Mouse (Mus musculus) right cerebral cortex, postnatal 10 days (tissue): ENCODE measurements around the gene Serpinb9.
A peak's percentile ranks its signal among the peaks of the same experiment; 100 is the strongest.
"Not testable (repeated sequence)": the region's sequence is repeated elsewhere in the genome, so short reads cannot be mapped to it uniquely, and the experiment has no call there.

ENCODE experiments used
- DNase-seq, 2 experiments: peaks; one replicate each; pipeline ENCODE4 v3.0.0; 2021; ENCODE audit warnings: low spot score in 2 of 2

Gene Serpinb9

GRCm38 (mm10) chr13:33003523-33004413 lies 718 bp downstream of the Serpinb9 start:
- no peak for DNase-seq

DNA sequence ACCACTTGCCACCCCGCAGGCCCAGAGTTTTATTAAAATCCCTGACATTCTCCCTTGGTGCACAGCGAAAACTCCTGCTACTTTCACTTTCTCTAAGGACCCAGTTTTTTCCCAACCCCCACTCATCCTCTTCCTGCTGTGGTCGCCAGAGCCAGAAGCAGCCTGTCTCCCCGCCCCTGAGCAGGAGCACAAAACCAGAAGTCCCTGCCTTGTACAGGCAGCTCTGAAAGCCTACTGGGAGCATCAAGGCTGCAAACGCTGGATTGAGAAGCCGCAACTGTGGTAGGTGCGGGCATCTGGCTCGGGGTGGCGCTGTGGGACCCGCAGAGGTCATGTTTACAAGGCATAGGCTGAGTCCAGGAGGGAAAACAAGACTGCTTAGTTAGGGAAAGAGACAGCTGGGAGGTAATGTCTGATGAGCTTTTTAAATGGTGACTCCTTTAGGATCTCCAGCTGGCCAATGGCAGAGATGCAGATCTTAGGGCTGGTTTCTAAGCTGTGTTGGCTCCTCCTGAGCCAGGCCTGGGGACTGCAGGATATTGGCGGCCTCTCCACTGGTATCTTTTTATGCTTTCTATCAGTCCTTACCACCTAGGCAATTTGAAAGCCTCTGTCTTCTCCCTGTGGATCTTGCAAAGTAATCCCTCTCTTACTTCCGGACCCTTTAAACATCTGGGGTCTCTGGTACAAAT lies 1.5 kb downstream of the Serpinb9 start:
- peak; percentile 78 to 80 for DNase-seq

GRCm38 (mm10) chr13:33005501-33006075 lies 2.5 kb downstream of the Serpinb9 start:
- DNase-seq: no peak

DNA sequence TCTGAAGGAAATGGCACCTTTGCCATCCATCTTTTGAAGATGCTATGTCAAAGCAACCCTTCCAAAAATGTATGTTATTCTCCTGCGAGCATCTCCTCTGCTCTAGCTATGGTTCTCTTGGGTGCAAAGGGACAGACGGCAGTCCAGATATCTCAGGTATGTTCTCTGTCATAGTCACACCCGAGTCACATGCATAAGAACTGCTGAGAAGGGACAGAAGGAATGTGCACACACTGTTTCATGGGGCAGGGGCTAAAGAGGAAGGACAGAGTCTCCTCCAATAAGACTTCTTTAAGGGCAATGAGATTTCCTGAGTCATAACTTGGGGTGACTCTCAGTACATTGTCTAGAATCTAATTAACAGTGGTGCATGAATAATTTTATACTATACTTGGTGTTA lies 3.5 kb downstream of the Serpinb9 start:
- no peak for DNase-seq

GRCm38 (mm10) chr13:33012395-33012794 lies 9.3 kb downstream of the Serpinb9 start:
- DNase-seq: no peak

GRCm38 (mm10) chr13:33013271-33013670 lies 10.2 kb downstream of the Serpinb9 start:
- DNase-seq: peak in 1 of 2 experiments; percentile 23

DNA sequence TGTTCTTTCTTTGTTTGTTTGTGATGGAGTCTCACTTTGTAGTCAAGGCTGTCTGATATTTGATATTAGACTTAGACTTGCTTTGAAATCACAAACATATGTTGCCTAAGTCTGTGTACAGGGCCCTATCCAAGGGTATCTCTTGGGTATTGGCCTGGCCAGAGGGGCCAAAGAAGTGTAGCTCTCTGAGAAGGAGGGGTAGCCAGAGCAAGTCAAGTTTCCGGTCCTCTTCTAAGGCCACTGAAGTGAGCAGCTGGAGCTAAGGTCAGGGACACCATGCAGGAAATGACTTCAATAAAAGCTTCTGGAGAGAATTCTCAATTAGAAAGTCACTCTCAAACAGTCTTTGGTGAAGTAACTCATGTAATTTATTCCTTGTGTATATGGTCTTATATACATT lies 19.3 kb downstream of the Serpinb9 start:
- DNase-seq: no peak

- no peak for DNase-seq
Measured at GRCm38 (mm10) chr13:33026427-33027057, 23.5 kb downstream of the Serpinb9 start.

- DNase-seq: no peak
Measured at GRCm38 (mm10) chr13:33027244-33027643, 24.2 kb downstream of the Serpinb9 start, which contains the start of gene Serpinb9b. TSS of gene Serpinb9b (plus strand) at chr13:33027416.

- no peak for DNase-seq
Measured at GRCm38 (mm10) chr13:33028146-33028545, 25.1 kb downstream of the Serpinb9 start.

GRCm38 (mm10) chr13:33028550-33028949 lies 25.5 kb downstream of the Serpinb9 start:
- DNase-seq: no peak

DNA sequence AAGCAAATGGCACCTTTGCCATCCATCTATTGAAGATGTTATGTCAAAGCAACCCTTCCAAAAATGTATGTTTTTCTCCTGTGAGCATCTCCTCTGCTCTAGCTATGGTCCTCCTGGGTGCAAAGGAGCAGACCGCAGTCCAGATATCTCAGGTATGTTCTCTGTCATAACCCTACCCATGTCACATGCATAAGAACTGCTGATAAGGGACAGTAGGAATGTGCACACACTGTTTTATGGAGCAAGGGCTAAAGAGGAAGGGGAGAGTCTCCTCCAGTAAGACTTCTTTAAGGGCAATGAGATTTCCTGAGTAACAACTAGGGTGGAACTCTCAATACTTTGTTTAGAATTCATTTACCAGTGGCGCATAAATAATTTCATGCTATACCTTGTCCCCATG lies 26.4 kb downstream of the Serpinb9 start:
- DNase-seq: not testable (repeated sequence)

GRCm38 (mm10) chr13:33030281-33030680 lies 27.2 kb downstream of the Serpinb9 start:
- DNase-seq: no peak

- DNase-seq: no peak
Measured at GRCm38 (mm10) chr13:33035506-33035905, 32.5 kb downstream of the Serpinb9 start.

GRCm38 (mm10) chr13:33043542-33043941 lies 40.5 kb downstream of the Serpinb9 start:
- no peak for DNase-seq

DNA sequence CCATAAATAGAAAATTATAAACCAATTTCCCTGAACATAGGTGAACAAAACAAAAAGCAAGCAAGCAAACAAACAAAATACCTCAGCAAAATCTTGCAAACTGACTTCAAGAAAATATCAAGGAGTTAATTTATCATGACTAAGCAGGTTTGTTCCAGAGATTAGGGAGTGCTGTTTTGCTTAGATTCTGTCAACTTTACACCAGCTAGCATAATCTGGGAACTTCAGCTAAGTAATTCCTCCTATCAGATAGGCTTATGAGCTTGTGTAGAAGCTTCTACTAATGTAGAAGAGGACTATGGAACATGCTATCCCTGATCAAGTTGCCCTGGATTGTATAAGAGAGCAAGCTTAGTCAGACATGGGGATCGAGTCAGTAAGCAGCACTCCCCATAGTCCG lies 44.2 kb downstream of the Serpinb9 start:
- no peak for DNase-seq

GRCm38 (mm10) chr13:33048187-33048586 lies 45.1 kb downstream of the Serpinb9 start:
- no peak for DNase-seq

DNA sequence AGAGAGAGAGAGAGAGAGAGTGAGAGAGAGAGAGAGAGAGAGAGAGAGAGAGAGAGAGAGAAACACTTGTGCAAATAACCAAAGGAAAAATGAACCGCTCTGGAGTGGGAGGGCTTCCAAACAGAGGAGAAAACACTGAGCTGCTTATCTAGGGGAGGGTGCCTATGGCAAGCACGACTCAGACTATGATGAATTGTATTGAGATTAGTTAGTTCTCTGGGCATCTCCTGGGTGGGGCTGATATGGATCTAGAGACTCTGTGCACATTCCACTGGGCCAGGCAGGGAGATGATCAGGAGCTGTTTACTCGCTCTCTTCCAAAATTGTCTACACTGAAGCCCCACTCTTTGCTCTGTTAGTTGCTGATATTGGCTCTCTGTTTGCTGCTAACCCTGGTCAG lies 48.6 kb downstream of the Serpinb9 start:
- no peak for DNase-seq

DNA sequence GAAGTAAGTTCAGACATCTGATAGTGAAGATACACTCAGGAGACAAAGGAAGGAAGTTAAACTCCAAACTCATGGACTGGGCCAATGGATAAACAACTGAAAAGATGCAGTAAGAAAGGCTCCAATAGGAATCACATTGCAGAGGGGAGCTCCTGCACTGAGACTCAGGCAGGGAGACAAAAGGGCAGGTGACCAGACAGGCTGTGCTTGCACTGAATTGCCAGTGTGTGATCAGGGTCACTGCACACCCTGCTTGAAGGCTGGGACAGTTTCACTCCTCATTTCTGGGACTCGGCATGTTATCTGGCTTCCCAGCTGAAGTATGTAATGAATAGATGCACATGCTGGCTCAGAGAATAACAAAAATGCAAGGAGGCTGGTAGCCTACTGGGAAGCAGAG lies 60.0 kb downstream of the Serpinb9 start:
- DNase-seq: no peak
